Mouse (Mus musculus): ENCODE data around the gene Gal3st4.
"Not testable (repeated sequence)": the region's sequence is repeated elsewhere in the genome, so short reads cannot be mapped to it uniquely, and the experiment has no call there.

Gal3st4 gene

DNA sequence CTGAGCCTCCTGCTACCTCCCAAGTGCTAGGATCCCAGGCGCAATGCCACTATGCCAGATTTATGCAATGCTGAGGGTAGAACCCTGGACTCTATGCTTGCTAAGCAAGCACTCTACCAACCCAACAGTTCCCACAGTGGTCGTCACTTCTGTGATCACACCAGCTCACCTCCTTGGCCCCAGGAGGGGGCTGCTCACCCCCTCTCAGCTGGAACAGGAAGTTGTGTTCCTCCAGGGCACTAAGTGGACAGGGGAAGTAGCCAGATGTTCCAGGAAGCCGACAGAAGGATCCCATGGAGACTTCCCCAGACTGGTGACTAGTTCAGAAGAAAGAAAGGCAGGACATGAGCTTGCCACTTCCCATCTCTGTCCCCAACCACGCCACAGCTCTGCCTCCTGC lies 10.6 kb downstream of the Gal3st4 start:
- no peak for DNase-seq (ENCODE audit: low spot score)

DNA sequence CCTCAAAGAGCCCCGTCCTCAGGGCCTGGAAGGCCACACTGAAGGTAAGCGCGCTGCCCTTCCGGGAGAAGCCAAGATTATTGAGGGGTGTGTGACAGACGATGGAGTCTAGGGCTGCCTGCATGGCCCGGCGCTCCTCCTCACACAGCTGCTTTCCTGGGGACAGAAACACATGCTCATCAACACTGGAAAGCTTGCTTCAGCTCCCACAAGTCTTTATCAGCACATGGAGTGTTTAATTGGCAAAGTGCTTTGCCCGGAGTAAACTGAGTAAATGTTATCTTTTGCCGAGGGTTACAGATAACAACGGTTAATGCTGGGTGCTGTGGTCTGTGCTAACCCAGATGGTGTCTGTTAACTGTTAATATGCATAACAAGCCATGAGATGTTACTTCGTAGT lies 11.8 kb downstream of the Gal3st4 start:
- DNase-seq (ENCODE audit: low spot score) = no peak

DNA sequence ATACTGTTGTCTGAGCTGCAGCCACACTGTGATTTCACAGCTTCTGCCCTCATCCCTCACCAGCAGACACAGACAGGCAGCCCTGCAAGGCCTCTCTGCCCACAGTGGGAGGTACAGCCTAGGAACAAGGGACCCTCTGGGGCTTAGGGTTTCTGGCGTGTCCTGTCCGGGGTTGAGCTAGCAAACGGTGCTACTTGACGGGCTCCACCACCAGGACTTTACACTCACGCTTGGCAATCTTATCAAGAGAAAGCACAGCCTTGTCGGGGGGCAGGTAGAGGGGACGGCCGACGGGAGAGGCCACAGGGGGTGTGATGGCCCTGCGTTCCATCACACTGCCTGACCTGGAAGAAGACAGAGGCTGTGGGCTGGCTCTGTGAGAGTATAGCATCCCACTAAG lies 12.6 kb downstream of the Gal3st4 start:
- no peak for DNase-seq (ENCODE audit: low spot score)

DNA sequence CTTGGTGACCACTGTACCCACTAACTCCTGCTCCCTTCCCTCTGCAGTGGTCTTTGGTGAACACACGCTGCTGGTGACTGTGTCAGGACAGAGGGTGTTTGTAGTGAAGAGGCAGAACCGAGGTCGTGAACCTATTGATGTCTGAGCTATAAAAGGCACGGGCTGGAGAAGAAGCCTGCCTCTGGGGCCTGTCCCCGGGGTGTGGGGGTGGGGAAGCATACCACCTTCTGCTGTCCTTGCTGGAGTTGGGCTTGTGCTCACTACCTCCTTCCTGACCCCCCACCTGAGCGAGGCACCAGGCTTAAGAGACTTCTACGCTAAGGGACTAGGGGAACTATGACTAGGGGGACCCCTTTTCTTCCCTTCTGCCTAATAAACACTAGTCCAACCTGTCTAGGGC lies 13.6 kb downstream of the Gal3st4 start:
- no peak for DNase-seq (ENCODE audit: low spot score)

DNA sequence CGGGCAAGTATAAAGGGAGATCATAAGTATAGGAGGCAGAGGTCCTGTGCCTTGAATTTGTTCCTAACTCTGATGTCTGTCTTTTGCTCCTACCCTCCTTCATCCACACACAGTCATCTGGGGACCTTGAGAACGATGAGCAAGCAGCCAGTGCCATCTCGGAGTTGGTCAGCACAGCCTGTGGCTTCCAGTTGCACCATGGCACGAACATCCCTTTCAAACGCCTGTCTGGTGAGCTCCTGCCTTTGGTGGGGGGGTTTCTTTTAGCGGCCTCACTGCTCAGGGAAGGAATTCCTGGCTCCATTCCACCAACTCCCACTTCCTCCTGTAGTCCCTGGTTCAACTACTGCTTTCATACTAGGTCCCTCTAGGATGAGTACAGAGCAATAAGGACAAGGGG lies 14.1 kb downstream of the Gal3st4 start:
- DNase-seq (ENCODE audit: low spot score) = no peak

DNA sequence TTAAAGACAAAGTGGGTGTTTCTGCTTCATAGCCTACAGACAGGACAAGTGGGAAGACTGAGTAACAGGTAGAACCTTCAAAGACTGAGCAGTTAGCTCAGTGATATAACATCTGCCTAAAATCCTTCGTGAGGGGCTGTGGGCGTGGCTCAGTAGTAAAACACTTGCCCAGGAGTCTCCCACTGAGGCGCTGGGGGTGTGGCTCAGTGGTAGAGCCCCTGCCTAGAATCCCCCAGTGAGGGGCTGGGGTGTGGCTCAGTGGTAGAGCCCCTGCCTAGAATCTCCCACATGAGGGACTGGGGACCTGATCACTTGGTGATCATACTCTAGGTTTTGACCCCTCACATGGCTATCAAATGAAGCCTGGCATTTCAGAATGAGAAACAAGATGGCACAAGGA lies 14.6 kb downstream of the Gal3st4 start:
- DNase-seq (ENCODE audit: low spot score) = no peak

DNA sequence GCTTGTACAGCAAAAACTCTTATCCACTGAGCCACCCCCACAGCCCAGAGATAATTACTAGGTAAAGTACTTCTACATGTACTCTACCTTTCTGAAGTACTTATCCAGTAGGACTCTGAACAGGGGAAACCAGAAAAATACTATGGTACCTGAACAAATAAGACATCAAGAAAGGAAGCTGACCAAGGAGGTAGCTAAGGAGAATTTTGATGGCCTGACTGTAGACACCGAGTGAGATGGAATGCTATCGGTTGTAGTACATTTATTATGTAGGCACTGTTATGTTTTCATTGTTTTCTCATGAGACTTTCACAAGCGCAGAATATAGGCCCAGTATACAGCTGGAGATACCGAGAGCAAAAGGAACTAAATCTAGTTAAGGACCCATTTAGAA lies 15.1 kb downstream of the Gal3st4 start:
- no peak for DNase-seq (ENCODE audit: low spot score)

DNA sequence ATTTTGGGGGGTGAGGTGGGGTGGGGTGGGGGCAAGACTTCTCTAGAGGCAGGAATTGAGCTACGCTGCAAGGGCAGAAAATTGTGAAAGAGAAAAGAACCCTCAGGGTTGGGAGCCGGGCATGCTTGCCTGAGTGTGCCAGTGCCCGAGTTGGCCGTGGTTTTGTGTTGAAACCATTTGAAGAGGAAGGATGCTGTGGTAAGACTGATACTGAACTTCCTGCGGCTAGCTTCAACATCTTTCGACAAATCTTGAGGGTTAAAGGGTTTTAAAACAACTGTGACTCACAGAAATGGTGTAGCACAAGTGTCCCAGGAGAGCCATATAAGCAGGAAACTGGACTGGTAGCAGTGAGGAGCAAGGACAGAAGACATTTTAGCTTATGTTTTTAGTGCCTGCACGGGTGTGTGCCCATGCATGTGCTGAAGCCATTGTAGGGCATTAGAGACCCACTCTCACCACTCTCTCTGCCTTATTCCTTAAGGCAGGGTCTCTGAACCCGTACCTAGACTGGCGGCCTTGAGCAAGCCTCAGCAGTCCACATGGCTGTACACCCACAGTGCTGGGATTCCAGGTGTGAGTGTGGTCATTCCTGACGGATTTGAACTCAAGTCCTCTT lies 15.6 kb downstream of the Gal3st4 start:
- no peak for DNase-seq (ENCODE audit: low spot score)

DNA sequence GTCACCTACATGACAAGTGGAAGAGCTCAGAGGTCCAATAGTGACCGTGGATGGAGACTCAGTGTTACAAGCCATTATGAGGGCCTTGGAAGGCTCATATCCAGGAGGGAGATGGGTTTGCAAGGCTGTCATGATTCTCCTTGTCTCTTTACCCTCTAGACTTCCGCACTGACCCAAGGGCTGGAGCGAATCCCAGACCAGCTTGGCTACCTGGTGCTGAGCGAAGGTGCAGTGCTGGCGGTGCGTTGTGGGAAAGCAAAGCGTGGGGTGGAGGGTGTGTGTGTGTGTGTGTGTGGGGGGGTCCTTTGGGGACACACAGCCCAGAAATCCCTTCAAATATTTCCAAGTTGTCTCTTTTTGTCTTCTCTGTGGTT lies 16.6 kb downstream of the Gal3st4 start:
- no peak for DNase-seq (ENCODE audit: low spot score)

DNA sequence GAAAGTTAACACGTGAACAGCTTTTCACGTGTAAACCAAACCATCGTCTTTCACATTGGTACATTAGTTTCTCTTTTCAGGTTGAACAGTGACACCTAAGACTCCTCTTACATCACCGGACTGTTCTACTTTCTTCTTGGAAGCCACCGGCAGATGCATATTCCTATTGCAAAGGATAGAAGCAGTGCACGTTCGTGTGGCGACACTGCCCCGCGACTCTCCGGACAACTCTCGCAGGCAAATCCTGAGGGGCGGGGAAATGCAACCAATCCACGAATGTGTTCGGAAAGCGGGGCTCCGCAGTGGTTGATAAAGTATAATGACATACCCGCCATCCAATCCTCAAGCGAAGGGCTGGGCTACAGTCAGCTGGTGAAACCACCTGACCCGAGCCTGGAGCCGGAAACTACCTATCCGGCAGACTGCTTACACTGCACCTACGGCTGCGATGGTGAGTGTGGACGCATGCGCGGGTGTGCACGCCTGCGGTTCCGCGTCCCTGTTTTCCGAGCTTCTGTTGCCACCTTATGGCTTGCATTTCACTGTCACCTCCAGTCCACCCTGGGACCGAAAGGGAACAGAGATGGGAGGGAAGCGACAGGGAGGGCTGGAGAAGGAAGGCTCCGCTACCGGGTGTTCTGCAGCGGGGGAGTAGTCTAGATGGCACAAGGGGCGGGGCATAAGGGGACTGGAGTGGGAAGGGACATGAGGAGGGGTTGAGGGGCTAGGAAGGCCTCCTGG lies 17.1 kb downstream of the Gal3st4 start, which contains the start of gene Lamtor4:
TSS of gene Lamtor4 (plus strand) at position 130 of the 741 bp plus-strand sequence.
- peak; percentile 85 for DNase-seq (ENCODE audit: low spot score)

DNA sequence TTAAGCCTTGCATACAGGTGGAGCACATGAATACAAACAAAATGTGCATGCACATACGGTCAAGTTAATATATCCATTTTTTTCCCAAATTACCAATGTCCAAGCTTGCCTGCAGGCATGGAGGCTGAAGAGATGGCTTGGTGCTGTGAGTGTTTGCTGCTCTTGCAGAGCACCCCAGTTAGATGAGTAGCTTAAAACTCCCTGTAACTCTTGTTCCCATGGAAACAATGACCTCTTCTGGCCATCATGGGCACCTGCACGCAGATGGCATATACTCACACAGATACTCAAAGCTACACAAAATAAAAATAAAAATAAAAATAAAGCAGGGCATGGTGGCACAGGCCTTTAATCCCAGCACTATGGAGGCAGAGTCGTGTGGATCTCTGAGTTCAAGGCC lies 19.6 kb downstream of the Gal3st4 start:
- no peak for DNase-seq (ENCODE audit: low spot score)

DNA sequence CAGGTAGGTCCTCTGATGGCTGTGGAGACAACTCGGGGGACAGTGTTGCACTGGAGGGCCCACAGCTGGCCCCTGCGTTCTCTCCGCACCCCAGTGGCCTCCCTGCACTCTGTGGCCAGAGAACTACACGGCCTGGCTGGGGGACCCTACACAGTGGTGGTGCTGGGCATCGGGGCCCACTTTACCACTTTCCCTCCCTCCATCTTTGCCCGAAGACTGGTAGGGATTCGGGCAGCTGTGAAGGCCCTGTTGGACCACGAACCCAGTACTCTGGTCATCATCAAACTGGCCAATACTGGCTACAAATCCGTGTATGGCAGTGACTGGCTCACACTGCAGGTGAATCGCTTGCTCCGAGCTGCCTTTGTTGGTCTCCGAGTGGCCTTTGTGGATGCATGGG lies 21.5 kb downstream of the Gal3st4 start:
- no peak for DNase-seq (ENCODE audit: low spot score)

DNA sequence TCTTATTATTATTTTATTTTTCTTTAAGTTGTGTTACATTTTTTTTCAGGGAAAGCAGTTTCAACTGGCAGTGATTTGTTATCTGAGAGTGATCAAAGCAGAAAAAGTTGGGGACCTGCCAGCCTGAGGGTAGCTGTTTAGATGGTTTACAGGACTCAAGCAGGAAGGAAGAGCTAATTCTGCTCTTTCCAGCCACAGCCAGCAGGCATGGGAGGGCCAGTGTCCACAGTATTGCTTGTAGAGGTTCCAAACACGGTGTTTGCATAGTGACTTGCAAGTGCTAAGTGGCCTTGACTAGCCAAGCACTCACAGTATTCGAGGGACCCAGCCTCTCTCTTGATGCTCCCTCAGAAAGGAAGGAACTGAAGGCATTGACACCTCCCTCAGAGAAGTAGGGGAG lies 31.1 kb downstream of the Gal3st4 start:
- DNase-seq (ENCODE audit: low spot score) = no peak

DNA sequence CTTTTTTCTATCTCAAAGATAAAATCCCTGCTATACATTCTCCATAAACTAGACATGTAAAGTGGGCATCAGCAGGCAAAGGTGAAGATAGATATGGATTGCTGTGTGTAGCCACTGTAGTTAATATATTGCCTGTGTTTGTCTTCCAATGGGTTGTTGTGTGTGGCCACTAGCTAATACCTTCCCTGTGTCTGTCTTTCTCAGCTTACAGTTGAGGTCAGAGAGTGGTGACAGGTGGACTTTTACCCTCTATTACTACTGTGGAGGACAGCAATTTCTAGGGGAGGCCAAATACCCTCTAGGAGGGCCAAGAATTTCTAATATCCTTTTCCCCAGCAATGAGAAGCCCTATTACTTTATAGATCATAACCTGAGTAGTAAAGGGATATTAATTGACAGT lies 38.4 kb downstream of the Gal3st4 start:
- no peak for DNase-seq (ENCODE audit: low spot score)

DNA sequence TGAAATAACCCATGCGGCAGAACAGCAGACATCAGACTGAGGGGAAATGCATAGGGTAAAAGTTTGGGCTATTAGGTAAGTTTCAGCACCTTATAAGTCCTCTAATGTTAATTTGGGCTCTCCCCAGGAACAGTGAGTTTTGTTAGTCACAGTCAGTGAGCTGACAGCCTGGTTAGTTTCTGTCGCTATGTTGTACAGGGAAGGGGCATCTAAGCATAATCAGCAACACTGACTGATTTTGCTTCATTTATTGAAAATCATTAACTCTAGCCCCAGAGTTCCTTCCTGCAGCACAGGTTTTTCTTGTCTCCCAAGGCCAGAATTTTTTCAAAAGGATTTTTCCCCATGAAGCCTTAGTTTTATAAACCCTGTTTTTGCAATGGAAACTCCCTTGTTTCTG lies 38.9 kb downstream of the Gal3st4 start:
- no peak for DNase-seq (ENCODE audit: low spot score)

DNA sequence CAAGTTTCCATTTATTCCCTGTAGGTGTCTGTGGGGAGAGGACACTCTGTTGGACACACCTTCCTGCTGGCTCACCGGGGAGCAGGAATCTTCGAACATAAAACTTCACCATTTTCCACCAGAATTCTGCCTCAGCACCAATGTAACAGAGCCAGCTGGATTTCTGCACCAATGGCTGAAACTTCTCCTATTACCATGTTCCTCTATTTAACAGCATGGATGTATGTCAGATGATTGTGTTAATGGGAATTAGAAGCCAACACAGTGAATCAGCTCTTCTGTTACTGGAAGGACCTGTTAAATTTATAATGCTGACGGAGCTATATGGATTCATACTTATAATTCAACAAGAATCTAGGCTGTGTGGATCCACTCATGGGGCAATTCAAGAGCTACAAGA lies 43.1 kb downstream of the Gal3st4 start:
- DNase-seq (ENCODE audit: low spot score) = no peak

DNA sequence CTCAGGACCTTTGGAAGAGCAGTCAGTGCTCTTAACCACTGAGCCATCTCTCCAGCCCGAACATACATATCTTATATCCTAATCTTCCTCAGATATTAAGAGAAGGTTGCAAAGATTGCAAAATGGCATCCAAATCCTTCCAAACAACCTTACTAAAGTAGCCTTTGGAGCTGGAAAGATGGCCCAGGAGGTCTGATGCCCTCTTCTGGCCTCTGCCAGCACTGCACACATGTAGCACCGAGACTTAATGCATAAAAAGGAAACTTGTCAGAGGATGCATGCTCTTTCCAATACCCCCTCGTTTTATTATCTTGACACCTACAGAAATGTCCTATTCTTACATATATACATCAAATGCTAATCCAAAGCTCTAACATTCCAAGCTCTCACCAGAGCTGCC lies 44.6 kb downstream of the Gal3st4 start:
- DNase-seq (ENCODE audit: low spot score) = no peak

DNA sequence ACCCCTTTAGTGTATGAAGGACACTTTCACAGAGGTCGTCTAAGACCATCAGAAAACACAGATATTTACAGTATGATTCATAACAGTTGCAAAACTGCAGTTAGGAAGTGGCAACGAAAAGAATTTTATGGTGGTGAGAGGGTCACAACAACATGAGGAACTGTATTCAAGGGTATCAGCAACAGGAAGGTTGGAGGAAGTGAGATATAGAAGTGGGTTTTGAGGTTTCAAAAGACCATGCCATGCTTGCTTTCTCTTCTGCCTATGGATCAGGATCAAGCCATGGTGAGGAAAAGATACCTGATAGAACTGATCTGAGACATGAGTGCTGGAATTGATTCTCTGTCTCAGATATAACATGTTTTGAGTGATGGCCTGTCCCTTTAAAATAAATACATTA lies 45.3 kb downstream of the Gal3st4 start:
- DNase-seq (ENCODE audit: low spot score) = no peak

DNA sequence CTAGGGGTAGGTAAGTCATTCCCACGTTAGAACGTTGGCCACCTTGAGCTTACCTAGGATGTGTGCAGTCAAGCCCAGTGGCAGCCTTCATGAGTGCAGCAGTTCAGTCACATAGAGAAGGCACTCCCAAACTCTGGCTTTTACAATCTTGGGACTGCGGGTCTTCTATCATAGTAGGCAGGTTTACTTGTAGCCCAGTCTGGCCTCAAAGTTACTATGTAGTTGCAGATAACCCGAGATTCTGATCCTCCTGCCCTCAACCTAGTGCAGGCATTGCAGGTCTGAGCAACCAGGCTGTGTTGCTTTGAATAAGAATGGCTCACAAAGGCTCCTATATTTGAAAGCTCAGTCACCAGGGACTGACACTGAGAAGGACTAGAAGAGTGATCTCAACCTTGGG lies 46.1 kb downstream of the Gal3st4 start:
- no peak for DNase-seq (ENCODE audit: low spot score)

DNA sequence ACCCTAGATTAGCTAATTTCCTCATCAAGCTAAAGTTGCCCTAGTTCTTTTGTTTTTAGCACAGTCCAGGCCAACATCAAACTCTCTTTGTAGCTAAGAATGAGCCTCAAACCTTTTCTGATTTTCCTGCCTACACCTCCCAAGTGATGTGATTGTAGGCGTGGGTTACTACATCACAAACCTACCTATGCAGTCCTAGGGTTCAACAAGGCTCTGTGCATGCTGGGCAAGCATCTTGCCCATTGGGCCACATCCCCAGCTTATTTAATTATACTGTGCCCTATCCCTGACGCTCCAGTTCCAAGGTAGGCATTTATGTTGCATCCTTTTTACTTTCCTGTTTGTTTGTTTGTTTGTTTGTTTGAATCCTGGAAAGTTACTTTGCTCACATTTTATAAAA lies 46.9 kb downstream of the Gal3st4 start, which contains the start of gene Nxpe5:
TSS of gene Nxpe5 (plus strand) at position 199 of the 400 bp plus-strand sequence.
- no peak for DNase-seq (ENCODE audit: low spot score)

DNA sequence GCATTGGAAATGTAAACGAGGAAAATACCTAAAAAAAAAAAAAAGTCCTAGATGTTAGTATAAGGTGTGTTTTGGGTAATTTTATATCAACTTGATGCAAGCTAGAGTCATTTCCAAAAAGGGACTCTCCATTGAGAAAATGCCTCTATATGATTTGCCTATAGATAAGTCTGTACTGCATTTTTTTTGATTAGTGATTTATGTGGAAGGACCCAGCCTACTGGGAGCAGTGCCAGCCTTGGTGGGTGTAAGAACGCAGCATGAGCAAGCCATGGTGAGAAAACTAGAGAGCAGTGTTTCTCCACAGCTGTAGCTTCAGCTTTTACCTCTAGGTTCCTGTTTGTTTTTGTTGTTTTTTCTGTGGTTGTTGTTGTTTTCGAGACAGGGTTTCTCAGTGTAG lies 49.4 kb downstream of the Gal3st4 start:
- DNase-seq (ENCODE audit: low spot score) = no peak

DNA sequence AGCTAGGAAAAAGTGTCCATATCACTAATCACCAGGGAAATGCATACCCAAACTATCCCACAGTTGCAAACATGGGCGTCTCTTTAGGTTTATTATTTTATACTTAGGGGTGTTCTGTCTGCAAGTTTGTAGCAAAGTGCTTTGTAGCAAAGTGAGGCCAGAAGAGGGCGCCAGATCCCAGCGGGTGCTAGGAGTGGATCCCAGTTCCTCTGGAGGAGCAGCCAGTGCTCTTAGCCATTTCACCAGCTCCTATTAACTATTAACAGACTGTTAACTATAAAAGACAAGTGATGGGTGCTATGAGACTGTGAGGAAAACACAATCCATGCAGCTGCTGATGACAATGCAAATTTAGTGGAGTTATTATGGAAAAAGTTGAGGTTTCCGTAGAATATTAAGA lies 50.5 kb downstream of the Gal3st4 start:
- DNase-seq (ENCODE audit: low spot score) = peak; percentile 91

DNA sequence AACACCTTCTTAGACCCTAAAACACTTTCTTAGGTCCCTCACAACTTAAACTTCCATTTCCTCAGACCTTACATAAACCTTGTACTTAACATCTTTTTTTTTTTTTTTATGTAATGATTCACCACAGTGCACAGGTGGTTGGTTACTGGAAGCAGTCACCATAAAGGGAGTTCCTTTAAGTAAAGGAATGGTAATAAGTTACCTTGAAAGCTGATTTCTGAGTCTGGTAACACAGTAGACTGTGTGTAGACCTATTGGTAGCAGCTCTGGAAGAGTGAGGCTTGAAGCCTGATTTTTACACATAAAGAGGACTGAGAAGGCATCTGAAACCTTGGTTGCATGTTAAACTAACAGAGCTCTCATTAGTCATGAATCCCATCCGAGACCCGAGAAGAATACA lies 52.8 kb downstream of the Gal3st4 start:
- no peak for DNase-seq (ENCODE audit: low spot score)

DNA sequence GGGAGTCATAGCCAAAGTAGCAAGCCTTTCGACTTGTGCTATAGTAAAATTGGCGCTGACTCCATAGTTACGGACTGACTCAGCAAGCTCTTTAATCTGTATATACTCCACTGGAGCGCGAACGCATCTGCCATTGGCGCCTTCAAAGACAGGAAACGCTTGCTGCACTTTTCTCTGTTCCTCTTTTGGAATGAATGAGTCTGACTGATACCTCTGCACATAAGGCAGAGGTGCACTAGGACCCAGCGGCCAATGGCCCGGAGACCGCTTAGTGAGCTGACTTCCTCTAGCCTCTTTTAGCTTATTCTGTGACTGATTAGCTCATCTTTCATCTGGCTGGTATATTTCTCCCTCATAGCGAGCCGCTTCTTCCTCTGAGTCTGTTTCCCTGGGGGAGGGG lies 56.0 kb downstream of the Gal3st4 start:
- not testable (repeated sequence) for DNase-seq (ENCODE audit: low spot score)

Data from urinary bladder, postnatal 25 days (tissue).